25 mouse cellular contexts compared by ENCODE assay signal in the genomic region with DNA sequence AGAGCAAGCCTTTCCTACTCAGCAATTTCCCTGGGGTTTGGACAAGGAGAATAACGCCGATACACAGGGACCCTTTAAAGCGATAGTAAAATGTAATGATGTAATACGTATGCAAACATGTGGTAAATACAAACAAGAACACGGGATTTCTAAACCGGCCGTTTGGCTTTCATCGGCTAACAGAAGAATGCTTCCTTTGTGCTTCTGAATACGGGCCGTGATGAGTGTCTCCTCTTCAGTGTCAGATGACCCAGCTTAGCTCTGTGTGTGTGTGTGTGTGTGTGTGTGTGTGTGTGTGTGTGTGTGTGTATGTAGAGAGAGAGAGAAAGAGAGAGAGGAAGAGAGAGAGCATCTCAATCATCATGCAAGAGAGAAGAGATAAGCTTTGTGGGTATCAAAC. TPM values are rescaled to one million over a fixed set of nuclear protein-coding genes. Genes with fewer than 3 reads are reported as not detected.
DNase-seq lines count a peak whose midpoint lies in the region; ATAC-seq lines count a peak whose summit lies in the region.
"Had no signal": no experiment of that assay in that cellular context is flagged by ENCODE, and none has a peak within 500 bp of the region (broad histone marks: within the 10 kb centered on the region; RNA-seq: fewer than 3 reads in every experiment).

No protein-coding gene starts in this region.

- H3K27ac ChIP-seq in forebrain, embryonic 10.5 days, result peak overlapping the region; percentile 15; the same call in 1 of the 2 replicates
- H3K27ac ChIP-seq in forebrain, embryonic 15.5 days (replicated peaks), result no peak overlapping the region
- H3K27ac ChIP-seq in neural tube, embryonic 13.5 days (replicated peaks), result no peak overlapping the region
- H3K27ac ChIP-seq: embryonic facial prominence, embryonic 13.5 days; heart, embryonic 15.5 days; limb, embryonic 13.5 days; liver, embryonic 13.5 days; midbrain, embryonic 13.5 days had no signal

- H3K36me3 ChIP-seq in forebrain, embryonic 10.5 days (replicated peaks), result no peaks in the 10 kb centered on the region
- no peaks in the 10 kb centered on the region for H3K36me3 ChIP-seq in forebrain, embryonic 15.5 days
- no peaks in the 10 kb centered on the region for H3K36me3 ChIP-seq in neural tube, embryonic 13.5 days
- H3K36me3 ChIP-seq: embryonic facial prominence, embryonic 13.5 days; heart, embryonic 15.5 days; limb, embryonic 13.5 days; liver, embryonic 13.5 days; midbrain, embryonic 13.5 days had no signal

- H3K4me2 ChIP-seq in forebrain, embryonic 15.5 days (replicated peaks), result no peak overlapping the region
- peak overlapping the region; percentile 3; the same call in 1 of the 2 replicates for H3K4me2 ChIP-seq in neural tube, embryonic 13.5 days
- H3K4me2 ChIP-seq: embryonic facial prominence, embryonic 13.5 days; heart, embryonic 15.5 days; limb, embryonic 13.5 days; liver, embryonic 13.5 days; lung, embryonic 14.5 days; midbrain, embryonic 13.5 days had no signal

- no peak overlapping the region for H3K9ac ChIP-seq in forebrain, embryonic 15.5 days (replicated peaks)
- no peak overlapping the region for H3K9ac ChIP-seq in neural tube, embryonic 13.5 days
- H3K9ac ChIP-seq: embryonic facial prominence, embryonic 13.5 days; heart, embryonic 15.5 days; limb, embryonic 13.5 days; liver, embryonic 13.5 days; lung, embryonic 14.5 days; midbrain, embryonic 13.5 days had no signal

- WGBS in forebrain, embryonic 10.5 days, result 67% methylated on average over 10 of the region's 10 CpGs
- 25% methylated on average over 10 of the region's 10 CpGs for WGBS in forebrain, embryonic 15.5 days
- 45% methylated on average over 10 of the region's 10 CpGs for WGBS in neural tube, embryonic 13.5 days

- no peak for DNase-seq in forebrain, embryonic 10.5 days (ENCODE audit: extremely low spot score, low spot score)
- peak; percentile 59 for DNase-seq in layer of hippocampus, adult 9-11 months
- no peak for DNase-seq in layer of hippocampus, adult 8-10 months (ENCODE audit: low spot score in 2 of 2)
- peak; percentile 77 for DNase-seq in brain, adult 2 months (ENCODE audit: low read depth, low spot score)
- no peak for DNase-seq in cerebellum, postnatal 10 days
- DNase-seq in cerebellum, adult 8-10 months, result no peak
- DNase-seq: adrenal gland, postnatal 25 days; cerebellum, adult 18-20 months; gastrocnemius, postnatal 25 days; heart, postnatal 4 days; kidney, postnatal 36 days; layer of hippocampus, postnatal 36 days; liver, embryonic 13.5 days; lung, embryonic 14.5 days; lung, postnatal 4 days; right cerebral cortex, postnatal 25 days; thymus, adult 18-20 months had no signal

- H3K9me3 ChIP-seq in forebrain, embryonic 10.5 days, result no peaks in the 10 kb centered on the region
- H3K9me3 ChIP-seq in forebrain, embryonic 15.5 days, result no peaks in the 10 kb centered on the region
- no peaks in the 10 kb centered on the region for H3K9me3 ChIP-seq in neural tube, embryonic 13.5 days
- H3K9me3 ChIP-seq: embryonic facial prominence, embryonic 13.5 days; heart, embryonic 15.5 days; limb, embryonic 13.5 days; liver, embryonic 13.5 days; midbrain, embryonic 13.5 days had no signal

- H3K4me1 ChIP-seq in forebrain, embryonic 10.5 days, result peaks cover 35% of the 10 kb centered on the region
- peaks cover 21% of the 10 kb centered on the region for H3K4me1 ChIP-seq in forebrain, embryonic 15.5 days
- H3K4me1 ChIP-seq in neural tube, embryonic 13.5 days (replicated peaks), result peaks cover 24% of the 10 kb centered on the region

- no peak overlapping the region for H3K4me3 ChIP-seq in forebrain, embryonic 10.5 days
- no peak overlapping the region for H3K4me3 ChIP-seq in forebrain, embryonic 15.5 days
- no peak overlapping the region for H3K4me3 ChIP-seq in neural tube, embryonic 13.5 days
- H3K4me3 ChIP-seq: embryonic facial prominence, embryonic 13.5 days; heart, embryonic 15.5 days; limb, embryonic 13.5 days; liver, embryonic 13.5 days; midbrain, embryonic 13.5 days had no signal

- no peak for ATAC-seq in forebrain, embryonic 15.5 days (replicated peaks)
- ATAC-seq in neural tube, embryonic 13.5 days (ENCODE audit: low read depth), result no peak
- ATAC-seq: CD4-positive, CD25-positive, alpha-beta regulatory T cell, adult 4 months; intestine, embryonic 16.5 days; midbrain, embryonic 13.5 days had no signal

- peaks cover 10% of the 10 kb centered on the region; the same call in 1 of the 2 replicates for H3K27me3 ChIP-seq in forebrain, embryonic 10.5 days (ENCODE audit: poor library complexity, severe bottlenecking)
- no peaks in the 10 kb centered on the region for H3K27me3 ChIP-seq in forebrain, embryonic 15.5 days
- no peaks in the 10 kb centered on the region for H3K27me3 ChIP-seq in neural tube, embryonic 13.5 days
- H3K27me3 ChIP-seq: embryonic facial prominence, embryonic 13.5 days; heart, embryonic 15.5 days; limb, embryonic 13.5 days; liver, embryonic 13.5 days; midbrain, embryonic 13.5 days had no signal

RNA-seq across cellular contexts. Expression of gene Mxi1, which starts 27.7 kb away (rescaled TPM):
- 16.1 and 20.7 TPM in 2 replicates for polyA plus RNA-seq in forebrain, embryonic 10.5 days (2016; fragmentation: Nextera tagmentation; extraction: Ambion mirVana)
- 62.0 and 68.4 TPM in 2 replicates for polyA plus RNA-seq in forebrain, embryonic 15.5 days (2015; fragmentation: Nextera tagmentation; extraction: Ambion mirVana)
- 10 to 100 TPM; 57.8 to 73.4 (median 65.8) TPM for total RNA-seq in layer of hippocampus, adult 8-10 months (2022)
- 59.8 and 66.5 TPM in 2 replicates for polyA plus RNA-seq in neural tube, embryonic 13.5 days (2015; fragmentation: Nextera tagmentation; extraction: Ambion mirVana)

Comparison
In these comparisons a context has a peak if more than half of its experiments do, and no peak if none do; other contexts are left out.
1. DNase-seq: peak in layer of hippocampus, adult 9-11 months (single experiment) and brain, adult 2 months (single experiment); none in forebrain, embryonic 10.5 days (single experiment), layer of hippocampus, adult 8-10 months (0 of 2), cerebellum, postnatal 10 days (0 of 2) and cerebellum, adult 8-10 months (single experiment).